Mouse (Mus musculus): ENCODE results near the gene N4bp2.

N4bp2 gene

GRCm38 (mm10) chr5:65831917-65832618 lies 68.7 kb downstream of the N4bp2 start:
- DNase-seq = no peak

- no peak for DNase-seq
Measured at GRCm38 (mm10) chr5:65833092-65833491, 69.8 kb downstream of the N4bp2 start.

DNA sequence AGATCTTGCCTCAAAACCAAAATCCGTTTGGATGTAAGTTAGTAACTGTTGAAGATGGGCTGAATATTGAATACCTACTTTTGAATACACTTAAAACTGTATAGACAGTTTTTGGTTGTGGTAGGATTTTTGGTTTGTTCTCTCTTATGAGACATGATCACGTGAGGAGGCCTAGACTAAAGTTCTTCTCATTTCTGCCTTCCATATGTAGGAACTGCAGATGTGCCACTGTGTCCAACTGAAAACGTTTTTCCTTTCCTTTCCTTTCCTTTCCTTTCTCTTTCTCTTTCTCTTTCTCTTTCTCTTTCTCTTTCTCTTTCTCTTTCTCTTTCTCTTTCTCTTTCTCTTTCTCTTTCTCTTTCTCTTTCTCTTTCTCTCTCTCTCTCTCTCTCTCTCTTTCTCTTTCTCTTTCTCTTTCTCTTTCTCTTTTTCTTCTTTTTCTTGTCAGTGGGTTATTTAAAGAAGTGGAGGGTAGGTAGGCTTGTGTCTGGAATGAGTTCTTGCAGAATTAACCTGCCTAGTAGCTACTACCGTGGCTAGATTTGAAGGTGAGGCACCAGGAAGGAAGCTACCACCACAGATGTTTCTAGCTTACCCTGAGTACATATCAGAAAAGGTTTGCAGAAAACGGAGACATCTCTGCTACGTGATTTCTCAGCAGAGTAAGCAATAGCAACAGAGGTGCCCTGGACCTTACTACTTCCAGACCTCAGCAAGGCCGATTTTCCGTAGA lies 70.6 kb downstream of the N4bp2 start:
- DNase-seq = no peak

DNA sequence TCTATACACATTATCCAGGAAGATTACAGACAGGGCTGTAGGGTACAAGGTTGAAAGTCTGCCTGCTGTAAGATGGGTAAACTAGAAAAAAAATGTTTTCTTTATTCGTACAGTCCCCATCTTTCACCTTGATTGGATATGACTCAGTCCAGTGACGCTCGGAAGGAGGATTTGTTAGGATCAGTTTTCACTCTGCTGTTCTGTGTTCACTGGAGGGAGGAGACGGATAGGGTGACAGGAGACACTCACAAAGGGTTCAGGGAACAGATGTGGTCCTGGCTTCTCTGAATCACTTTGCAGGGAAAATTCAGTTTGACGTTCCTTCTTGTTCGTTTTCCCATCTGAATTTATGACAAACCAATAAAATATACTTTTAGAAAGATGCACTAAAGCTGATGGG lies 74.7 kb downstream of the N4bp2 start:
- DNase-seq = no peak

- DNase-seq = no peak
Measured at GRCm38 (mm10) chr5:65842947-65843346, 79.6 kb downstream of the N4bp2 start.

DNA sequence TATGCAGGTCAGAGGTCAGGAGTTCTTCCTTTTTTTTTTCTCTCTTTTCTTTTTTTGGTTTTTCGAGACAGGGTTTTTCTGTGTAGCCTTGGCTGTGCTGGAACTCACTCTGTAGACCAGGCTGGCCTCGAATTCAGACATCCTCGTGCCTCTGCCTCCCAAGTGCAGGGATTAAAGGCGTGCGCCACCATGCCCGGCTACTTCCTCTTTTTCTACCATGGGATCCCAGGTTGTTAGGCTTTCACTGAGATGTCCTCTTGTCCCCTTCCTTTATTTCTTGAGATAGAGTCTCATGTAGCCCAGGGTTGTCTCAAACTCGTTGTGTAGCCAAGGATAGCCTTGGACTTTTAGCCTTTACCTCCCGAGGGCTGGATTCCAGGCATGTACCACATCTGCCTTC lies 83.2 kb downstream of the N4bp2 start:
- DNase-seq = no peak

DNA sequence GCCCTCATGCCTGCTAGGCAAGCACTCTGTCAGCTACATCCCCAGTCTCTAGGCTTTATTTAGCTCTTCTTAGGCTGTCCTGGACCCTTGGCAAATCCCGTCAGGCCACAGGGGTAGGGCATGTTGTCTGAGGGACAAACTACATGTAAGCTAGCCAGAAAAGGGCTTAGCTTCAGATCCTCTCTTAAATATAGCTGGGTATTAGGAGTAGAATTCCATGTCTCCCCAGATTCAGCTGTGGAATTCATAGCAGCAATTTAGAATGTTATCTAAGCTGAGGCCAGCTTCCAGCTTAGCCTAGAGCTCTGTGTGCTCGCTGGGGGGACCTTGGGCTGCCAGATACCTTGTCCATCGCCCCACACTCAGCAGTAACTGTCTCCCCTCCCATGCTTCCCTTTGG lies 83.6 kb downstream of the N4bp2 start:
- no peak for DNase-seq

GRCm38 (mm10) chr5:65847656-65848055 lies 84.3 kb downstream of the N4bp2 start:
- no peak for DNase-seq

DNA sequence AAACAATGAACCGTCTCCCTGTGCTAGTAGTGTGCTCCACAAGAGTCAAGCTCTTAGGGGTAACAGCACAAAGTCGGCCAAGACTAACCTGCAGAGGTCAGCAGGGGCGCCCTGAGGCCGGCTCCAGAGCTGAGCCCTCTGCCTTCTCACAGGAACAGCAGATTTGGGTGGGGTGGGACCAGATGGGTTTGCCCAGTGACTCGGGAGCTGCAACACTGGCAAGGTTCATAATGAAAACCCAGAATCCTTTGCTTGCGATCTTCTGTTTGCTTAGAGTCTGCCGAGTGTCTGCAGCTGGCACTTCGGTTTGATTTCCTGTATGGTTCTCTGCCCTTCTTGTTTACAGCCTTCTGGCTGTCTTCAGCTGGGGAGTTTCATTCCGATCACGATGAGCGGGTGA lies 87.4 kb downstream of the N4bp2 start:
- no peak for DNase-seq

- no peak for DNase-seq
Measured at GRCm38 (mm10) chr5:65854786-65855191, 91.5 kb downstream of the N4bp2 start.

DNA sequence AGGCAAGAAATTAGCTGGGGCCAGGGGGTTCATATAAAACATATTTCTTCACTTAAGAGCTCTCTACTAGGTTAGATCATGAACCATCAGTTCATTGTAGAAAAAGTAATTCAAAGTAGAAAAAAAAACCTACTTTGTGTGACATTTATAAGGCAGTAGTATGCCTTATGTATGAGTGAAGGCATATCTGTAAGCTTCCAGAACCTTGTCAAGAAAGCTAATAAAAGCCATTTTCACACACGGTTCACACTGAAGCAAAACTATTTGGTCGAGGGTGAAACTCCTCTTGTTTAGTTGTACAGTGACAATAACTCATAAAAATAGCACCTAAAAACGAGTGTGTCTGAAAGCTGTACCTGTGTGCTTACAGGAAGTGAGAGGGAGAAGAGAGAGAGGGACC lies 92.2 kb downstream of the N4bp2 start:
- no peak for DNase-seq

GRCm38 (mm10) chr5:65856591-65857411 lies 93.5 kb downstream of the N4bp2 start:
- DNase-seq = no peak

DNA sequence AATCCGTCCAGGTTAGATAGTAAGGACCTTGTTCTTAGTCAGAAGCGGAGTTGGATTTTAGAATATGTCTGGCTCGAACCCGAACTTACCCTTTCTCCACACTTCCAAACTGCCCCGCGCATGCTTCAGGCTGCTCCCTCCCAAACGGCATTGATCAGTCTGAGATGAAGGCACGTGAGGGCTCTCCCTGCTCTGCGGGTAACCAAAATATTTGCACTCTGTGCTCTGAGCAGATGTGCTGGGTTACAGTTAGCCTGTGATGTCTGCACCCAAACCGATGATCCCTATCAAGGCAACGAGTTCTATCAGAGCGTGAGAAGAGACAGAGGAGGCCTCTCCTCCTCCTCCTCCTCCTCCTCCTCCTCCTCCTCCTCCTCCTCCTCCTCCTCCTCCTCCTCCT lies 94.6 kb downstream of the N4bp2 start:
- no peak for DNase-seq

DNA sequence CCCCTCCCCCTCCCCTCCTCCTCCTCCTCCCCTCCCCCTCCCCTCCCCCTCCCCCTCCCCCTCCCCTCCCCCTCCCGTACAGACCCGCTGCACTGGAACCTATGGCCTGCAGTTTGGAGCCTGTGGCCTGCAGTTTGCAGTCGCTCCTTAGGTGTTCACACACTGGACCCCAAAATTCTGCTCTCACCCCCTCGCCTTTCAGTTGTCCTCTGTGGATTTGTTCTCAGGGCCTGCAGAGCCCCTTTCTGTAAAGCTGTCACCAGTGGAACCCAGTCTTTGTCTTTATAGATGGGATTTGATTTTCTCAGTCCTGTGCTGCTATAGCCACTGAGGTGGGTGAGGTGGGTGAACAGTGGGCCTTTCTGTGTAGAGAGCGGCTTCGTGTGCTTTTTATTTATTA lies 95.0 kb downstream of the N4bp2 start:
- no peak for DNase-seq

- DNase-seq = no peak
Measured at GRCm38 (mm10) chr5:65858898-65859297, 95.6 kb downstream of the N4bp2 start.

GRCm38 (mm10) chr5:65859396-65859795 lies 96.1 kb downstream of the N4bp2 start:
- no peak for DNase-seq

DNA sequence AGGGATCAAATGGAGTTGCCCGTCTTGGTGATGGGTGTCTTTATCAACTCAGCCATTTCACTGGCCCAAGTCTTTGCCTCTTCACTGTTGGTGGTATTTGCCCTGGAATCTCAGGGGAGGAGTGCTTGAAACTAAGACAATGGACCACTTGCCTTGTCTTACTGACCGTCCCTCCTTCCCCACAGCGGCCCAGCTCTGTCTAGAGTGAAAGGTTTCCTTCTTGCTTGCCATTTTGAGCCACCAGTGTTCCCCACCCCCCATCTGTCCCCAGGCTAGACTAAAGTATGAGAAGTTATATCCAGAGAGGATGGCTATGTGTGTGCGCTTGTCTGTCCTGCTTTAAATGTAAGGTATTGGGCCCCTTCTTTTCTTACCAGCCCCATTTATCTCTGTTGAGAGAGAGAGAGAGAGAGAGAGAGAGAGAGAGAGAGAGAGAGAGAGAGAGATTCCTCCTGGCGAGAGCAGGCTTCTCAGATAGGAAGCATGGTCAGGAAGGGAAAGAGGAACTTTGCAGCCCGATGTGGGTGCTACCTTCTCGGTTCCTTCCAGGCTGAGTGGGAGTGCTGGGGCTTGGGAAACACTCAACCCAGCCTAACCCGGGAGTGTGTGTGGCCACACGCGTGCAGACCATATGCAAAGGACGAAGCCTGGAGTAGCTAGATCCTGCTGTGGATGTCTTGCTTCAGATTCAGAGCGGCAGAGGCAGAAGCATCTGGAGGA lies 97.1 kb downstream of the N4bp2 start:
- DNase-seq = no peak

GRCm38 (mm10) chr5:65861154-65861944 lies 98.0 kb downstream of the N4bp2 start, which contains the start of gene Rhoh:
TSS of gene Rhoh (plus strand) at chr5:65861213.
- no peak for DNase-seq

DNA sequence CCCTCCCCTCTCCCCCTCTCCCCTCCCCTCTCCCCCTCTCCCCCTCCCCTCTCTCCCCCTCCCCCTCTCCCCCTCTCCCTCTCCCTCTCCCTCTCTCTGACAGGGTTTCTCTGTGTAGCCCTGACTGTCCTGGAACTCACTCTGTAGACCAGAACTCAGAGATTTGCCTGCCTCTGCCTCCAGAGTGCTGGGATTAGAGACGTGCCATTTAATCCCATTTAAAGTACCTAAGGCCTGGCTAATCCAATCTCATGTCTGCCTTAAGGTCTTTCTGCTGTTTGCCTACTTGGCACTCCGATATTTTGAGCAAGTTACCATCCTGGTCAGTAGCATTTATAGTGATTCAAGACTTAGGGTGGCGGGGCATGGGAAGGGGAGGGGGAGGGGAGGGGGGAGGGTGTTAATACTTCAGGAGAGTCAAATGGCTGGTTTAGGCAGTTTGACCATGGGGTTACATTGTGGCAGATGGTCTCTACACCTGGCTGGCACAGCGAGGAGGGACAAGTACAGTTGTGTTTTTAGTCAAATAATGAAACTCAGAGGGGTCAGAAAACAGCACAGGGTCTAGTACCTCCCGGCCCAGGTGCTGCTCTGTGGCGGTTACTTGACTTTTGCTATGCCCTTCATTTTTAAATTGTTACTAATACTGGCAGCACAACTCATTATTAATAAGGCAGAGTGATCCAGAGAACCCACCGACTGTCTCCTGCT lies 99.1 kb downstream of the N4bp2 start:
- DNase-seq = no peak

DNA sequence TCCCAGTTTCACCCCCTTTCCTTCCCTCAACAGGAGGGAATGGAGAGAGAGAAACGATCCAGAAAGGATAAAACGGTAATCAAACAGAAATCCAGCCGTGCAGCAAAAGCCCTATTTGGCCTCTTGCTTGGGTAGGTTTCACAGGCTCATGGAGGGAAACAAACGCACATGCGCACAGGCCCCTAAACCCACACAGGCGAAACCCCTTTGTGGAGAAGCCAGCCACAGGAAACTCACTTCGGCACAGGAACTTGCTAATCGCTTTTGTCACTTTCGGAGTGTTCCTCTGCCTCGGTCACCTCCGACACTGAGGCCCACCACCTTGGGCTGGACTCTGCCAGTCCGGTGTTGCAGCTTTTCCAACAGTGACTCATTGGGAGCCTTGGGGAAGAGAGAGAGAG lies 100.0 kb downstream of the N4bp2 start:
- DNase-seq = no peak

DNA sequence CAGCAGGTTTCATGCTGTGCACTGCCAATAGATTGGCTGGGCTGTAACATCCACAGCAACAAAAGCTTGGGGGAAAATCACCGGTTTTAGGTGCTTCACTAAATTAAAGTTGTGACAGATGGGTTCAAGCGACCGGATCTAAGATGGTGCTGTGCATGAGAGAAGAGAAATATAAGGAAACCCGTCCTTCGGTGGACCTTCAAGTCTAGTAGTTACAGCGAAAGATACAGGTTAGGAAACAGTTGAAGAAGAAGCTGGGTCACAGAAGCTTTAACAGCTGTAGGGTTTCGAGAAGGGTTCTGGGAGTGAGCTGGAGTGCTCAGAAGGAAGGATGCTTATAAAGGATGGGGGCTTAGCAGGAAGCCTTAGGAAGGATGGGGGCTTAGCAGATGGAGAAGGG lies 101.2 kb downstream of the N4bp2 start:
- DNase-seq = no peak

GRCm38 (mm10) chr5:65864946-65865345 lies 101.6 kb downstream of the N4bp2 start:
- no peak for DNase-seq
